Mouse (Mus musculus) MN1 (cell line): ENCODE data around the gene Cacna1d.
A peak's percentile ranks its signal among the peaks of the same experiment; 100 is the strongest.

Experiments
- DNase-seq: peaks from one replicate; pipeline ENCODE4 v3.0.0-alpha.2; 2016; ENCODE audit warnings: low spot score

Gene Cacna1d

DNA sequence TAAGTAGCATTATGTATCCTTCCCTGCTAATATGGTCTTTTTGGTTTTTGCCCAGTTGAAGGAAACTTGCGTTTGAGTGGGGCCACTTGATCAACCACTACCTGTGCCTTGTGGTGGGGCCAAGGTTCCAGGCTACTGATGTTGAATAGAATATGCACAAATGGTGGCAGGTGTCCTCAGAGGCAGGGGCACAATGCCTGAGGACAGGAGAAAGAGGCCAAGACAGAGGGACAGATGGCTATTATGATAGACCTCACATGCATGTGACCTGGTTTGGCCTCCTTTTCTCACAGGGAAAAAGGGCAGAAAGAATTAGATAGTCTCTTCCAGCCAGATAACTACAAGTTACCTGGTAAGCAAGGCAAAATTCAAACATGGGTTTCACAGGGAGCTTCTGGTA lies 286.7 kb downstream of the Cacna1d start:
- no peak for DNase-seq

DNA sequence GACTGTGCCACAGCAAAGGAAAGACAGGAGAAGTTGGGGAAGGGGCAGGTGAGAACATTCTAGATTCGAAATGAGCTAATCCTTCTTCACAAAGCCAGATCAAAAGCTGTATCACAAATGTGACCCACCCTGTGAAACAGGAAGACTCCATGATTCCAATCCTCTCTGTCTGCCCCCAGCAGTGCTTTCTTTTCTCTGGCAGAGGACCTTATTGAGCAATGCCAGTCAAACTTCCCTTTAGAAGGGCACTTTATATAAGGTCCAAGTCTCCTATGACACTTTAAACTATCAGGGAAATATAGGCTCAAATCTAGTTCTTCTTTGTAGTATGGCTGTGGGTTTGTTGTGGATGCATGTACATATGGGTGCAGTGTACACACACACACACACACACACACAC lies 290.9 kb downstream of the Cacna1d start:
- no peak for DNase-seq

DNA sequence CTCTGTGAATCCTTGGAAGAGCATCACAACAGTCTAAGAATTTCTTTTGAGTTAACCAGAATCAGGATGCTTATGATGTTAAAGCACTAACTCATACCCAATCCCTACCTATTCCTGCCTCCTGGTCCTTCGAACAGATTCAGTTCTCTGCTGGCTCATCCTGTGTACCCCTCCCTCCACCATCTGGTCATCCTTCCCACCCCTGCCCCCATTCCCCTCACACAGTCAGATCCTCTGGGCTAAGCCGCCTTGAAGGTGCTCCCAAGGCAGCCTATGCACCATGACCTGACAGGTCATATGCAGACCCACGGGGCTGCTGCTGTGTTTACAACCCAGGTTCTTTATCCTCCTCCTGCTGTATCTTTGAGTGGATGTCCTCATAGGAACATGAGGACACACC lies 292.4 kb downstream of the Cacna1d start:
- DNase-seq: no peak

DNA sequence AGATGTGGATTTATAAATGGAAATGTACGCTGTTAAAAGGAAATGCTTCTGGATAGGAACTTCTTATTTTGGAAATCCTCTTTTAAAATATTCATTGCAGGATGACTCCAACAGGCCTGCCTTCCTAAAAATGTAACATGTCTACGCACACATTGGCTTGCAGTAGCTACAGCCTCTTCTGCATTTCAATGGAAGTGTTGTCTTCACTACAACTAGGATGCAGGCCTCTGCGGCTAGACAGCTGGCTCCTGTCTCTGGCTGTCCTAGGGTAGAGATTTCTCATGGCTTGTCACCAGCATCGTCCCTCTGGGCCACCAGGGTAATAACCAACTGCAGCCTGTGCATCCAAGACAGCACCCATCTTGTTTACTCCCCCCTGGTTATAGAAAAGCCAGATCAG lies 293.1 kb downstream of the Cacna1d start:
- DNase-seq: no peak

DNA sequence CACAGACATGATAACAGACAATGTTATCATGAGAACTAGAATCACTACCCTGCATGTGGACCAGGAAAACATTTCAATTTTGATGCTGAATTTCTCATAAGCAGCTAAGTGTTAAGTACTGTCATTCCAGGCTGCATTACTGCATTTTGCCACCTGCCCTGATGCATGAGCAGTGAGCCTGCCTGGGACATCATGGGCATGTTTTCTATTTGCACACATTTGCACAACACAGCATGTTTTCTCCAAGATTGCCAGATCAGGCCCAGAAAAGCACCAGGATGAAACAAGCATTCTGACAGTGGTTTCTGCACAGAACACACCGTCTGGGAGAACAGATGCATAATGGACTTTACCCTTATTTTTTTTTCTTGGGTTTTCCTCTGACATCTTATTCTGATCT lies 294.3 kb downstream of the Cacna1d start:
- DNase-seq: no peak

DNA sequence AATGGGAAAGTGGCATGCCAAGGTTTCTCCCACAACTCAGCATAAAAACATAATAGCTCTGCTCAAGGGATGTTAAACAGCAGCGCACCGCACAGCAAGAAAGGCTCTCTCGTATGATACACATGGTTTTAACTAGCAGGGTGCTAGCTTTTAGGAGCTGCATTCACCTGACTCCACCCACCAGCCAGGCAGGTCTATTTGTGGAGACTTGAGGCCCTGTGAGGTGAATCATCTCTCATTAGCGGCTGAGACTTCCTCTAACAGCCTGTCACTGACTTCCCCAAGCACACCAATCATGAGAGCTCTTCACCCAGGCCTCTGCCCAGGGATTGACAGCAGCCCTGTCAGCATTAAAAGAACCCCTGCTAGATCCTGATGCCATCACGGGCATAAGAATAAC lies 295.0 kb downstream of the Cacna1d start:
- peak; percentile 23 for DNase-seq

DNA sequence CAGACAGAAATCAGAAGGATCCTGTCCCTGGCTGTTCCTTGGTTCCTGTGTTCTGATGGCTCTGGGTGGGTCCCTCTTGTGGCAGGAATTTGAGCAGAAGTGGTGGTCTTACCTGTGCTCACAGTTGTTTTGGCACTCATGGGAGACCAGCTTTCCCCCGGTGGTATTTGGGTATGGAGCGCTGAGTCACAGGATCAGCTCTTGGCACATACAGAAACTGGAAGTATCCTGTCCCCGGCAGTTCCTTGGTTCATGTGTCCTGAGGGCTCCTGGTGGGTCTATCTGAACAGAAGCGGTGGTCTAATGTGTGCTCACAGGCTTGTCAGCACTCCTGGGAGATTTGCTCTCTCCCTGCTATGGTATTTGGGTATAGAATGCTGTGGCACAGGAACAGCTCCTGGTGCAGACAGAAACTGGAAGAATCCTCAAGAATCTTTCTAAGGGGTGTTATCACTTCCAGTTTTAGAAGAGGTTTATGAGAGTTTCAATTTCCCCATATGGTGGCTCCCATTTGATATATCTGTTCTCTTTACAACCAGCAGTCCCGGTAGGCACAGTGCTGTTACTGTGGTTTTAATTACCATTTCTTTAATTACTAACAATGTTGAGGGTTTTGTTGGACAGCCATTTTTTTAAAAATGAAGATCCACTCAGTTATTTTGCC lies 300.8 kb downstream of the Cacna1d start:
- no peak for DNase-seq

DNA sequence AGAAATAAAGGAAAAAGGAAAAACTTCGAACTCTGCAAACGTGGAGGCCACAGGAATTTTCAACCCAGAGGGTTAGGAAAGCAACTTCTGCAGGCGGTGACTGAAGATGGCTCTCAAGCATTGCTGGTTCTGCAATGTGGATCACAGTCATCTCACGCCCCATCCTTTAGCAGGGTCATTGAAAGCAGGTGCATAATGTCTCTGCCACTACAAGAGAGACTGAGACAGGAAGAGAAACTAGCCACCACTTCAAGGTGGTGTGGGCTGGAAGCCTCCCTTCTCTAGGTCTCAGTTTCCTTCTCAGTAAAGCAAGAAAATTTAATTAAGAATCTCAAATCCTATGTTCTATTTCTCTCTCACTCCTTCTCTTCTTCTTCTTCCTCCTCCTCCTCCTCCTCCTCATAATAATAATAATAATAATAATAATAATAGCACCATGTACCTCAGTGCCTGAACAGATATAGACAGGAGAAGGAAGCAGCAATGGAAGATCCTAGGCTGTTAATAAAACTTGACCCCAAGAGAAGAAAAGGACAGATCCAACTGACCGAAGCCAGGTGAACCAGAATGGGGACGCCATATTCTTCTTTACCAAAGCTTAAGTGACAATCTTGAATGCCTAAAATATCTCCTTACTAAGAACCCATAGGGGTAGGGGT lies 305.5 kb downstream of the Cacna1d start:
- no peak for DNase-seq

DNA sequence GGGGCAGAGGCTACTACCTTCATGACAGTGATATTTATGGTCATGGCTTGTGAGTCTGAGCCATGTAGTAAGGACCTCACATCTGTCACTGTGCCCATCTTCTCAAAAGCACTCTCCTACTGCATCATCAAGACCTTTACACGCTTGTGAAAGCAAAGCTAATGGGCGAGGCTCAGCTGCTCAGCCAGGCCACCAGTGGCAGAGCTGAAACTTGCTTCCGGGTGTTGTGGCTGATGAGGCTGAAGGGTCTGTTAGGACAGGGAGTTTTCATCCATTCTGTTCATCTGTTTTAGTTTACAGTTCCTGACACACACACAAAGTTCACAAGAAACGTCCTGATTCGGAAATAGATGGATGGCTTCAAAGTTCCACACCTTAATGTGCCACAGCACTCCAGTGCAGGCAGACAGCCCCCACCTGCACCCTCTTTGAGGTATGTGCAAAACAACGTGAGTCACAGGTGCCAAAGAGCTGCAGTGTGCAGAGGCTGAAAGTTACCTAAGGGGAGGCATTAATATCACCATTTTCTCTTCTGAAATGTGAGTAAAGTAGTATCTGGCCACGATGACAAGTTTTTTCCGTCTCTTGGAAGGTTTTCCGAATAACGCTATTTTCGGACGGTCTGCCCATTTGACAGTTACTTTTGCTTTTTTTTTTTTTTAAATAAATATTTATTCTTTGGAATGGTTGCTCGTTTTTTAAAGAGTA lies 306.7 kb downstream of the Cacna1d start:
- DNase-seq: no peak

DNA sequence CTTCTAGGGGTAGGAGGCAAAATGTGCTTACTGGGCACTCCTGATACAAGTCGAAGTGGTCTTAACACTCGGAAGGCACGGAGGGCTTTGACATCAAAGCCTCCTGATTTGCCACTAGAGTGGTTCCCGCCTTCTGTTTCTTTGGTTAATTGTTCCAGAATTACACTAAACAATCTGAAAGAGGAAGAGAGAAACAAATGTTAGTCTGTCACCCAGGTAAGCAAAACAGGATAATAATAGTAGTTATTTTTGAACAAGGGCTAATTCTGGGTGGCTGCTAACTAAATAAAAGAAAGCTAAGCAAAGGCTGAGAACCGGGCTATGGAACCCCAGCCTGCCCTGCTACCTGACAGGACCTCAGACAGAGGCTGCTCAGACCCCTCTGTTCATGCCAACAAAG lies 307.2 kb downstream of the Cacna1d start:
- no peak for DNase-seq

DNA sequence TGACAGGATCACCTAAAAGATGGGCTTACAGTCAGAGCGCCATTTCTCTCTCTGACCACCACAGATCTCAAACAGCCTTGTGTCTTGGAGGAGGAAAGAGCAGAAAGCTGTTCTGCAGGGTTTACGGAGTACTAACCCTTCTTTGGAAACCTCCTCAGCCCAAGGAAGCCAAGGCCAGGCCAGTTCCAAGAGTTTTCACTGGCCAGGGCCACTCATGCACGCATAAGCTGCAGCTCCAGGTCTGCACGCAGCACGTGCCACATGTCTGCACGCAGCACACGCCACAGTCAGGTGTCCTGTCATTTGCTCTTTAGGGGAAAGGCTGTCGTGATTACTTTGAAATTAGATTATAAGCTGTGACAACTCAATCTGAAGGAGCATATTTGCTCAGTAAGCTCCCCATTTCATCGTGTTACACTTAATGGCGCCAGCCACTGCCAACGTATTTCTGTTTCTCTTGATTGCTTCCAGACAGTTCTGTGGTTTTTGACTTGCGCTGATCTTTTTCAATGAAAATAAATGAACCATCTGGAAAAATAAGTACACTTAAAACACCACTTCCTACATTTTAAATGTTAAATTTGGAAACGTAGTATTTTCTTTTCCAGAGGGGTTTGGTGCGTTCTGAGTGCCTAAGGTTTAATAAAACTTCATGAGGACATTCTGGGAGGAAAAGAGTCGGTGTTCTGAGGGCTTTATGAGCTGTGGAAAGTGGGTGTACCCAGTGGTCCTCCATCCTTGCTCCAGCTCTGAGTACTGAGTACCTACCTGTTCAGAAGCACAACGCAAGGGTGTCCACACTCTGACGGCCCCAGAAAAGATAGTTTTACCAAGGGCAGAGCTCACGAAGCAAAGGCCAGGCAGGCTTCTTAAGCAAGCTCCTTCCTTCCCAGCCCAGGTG lies 308.4 kb downstream of the Cacna1d start:
- peak; percentile 23 for DNase-seq

DNA sequence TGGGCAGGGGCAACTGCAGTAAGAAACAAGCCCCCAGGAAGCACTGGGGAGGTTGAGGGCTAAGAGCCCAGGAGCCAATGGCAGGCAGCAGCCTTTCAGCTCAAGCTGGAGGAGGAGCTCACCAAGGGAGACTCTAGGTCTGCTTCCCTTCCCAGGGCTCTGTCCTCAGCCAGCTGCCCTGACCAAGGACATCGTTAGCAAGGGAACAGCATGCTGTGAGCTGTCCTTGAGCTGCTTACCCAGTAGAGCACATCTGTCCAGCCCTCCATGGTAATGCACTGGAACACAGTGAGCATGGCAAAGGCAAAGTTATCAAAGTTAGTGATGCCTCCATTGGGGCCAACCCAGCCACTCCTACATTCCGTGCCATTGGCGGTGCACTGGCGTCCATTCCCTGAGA lies 312.9 kb downstream of the Cacna1d start:
- DNase-seq: no peak

DNA sequence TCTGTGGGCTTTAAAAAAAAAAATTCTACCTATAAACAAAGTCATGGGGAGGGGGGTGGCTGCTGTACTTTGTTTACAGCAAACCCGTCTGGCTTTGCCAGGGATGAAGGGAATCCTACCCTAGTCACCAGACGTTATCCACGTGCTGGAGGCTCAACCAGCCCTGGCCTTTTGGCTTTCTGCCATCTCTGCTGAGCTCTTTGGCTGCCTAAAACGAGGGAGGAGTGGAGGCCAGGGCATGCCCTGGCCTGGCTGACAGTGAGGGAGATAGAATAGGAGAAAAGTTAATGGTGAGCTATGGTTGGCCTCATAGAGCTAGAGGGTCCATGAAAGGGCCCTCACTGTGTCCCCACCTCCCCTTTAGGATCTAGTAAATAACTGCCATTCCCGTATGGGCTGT lies 313.4 kb downstream of the Cacna1d start:
- DNase-seq: peak; percentile 80

DNA sequence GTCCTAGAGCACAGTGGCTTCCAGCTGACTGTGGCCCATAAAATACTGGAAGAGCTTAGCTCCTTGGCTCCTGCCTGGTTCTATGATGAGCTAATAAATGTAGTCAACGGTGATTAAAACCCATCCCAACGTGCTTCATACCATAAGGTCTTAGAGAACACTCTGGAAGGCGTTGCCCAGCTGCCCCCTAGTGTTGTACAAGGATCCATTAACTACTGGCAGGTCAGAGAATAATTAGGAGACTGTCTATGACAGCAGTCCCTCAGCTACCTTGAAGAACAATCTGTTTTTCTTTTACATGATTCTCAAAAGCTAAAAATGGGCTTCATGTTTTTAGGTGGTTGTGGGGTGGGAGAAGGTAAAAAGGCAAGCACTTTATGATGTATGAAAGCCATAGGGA lies 315.9 kb downstream of the Cacna1d start:
- DNase-seq: no peak

DNA sequence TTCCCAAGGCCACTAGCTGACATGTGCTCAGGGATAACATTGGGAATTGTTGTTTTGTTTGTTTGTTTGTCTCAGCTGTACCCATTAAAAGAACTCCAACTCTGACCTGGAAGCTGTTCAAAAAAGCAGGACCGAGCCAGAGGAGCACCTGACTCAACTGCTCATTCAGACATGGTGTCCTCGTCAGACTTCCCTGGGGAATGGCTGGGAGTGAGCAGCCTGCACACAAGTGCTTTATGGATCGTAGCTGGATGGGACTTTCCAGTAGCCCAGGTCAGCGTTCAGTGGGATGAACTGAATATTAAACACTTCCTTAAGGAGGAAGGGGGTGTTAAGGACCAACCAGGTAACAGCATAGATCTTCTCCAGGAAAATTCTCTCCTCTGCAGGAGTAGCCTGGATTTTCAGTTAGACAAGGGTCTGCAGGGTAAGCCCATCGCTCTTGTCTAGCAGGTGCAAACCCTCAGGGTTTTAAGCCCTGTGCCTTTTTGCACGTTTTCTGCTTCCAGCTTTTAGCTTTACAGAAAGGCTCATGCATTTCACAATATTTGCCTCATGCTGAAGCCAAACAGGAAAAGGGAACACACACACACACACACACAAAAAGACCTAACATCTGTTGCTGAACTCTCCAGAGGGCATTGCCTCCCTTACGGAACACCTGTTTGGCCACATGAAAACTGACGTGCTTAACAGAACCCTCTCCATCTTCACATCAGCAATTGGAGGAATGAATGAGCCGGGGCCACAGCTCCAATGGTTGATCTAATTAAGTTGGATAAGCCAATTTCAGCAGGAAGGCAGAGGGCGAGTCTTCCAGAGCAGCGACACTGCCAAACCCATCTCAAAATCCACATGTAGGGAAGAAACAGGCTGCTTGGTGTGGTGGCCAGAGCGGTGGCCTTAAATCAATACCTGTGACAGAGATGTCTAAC lies 318.2 kb downstream of the Cacna1d start:
- DNase-seq: peak; percentile 77

DNA sequence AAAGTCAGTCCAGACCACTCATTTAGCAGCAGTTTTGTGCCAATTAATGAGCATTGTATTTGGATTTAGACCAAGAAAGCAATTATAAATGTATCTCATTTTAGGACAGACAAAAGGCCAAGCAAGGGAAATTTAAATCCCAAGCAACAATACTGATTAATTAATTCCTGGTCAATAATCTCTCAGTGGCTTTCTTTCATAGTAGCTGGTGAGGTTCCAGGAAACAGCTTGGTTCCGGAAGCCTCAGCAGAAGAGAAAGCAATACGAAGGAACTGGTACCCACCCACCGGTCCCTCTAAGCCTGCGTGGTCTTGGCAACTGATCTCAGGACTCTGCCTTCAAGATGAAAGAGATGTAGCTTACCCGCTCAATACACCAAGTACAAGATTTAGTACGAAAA lies 319.7 kb downstream of the Cacna1d start:
- DNase-seq: no peak

DNA sequence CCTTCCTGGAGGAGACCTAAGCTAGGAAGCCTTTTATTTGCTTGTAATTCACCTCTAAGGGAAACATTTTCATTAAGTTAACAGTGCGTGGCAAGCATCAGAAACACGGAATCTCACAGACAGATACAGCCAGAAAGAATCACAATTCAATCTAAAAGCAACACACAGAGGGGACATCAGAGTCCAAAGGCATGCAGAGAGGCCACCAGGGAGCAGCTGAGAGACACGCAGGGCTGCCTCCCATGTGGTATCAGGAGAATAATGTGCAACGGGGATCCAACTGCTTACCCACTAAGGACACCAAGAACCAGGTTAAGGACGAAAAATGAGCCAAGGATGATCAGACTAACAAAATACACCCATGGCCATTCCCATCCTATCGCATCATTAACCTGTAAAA lies 320.2 kb downstream of the Cacna1d start:
- peak; percentile 14 for DNase-seq

DNA sequence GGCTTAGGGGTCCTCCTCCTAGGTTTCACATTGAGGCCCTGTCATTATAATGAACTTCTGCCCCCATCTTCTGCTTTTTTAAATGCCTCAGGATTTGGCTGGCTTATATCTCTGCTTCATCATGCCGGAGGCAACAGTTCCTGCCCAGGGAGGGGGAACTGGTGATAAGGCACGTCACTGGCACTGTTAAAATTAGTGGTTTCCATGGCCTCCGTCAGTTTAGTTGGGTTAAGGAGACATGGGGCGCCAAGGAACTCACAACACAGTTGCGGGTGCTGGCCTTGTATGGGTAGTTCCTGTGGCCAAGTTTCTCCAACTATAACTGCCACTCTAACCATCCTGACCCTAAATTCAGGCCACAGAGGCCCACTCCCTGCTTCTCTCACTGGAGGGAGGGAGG lies 321.8 kb downstream of the Cacna1d start:
- no peak for DNase-seq

DNA sequence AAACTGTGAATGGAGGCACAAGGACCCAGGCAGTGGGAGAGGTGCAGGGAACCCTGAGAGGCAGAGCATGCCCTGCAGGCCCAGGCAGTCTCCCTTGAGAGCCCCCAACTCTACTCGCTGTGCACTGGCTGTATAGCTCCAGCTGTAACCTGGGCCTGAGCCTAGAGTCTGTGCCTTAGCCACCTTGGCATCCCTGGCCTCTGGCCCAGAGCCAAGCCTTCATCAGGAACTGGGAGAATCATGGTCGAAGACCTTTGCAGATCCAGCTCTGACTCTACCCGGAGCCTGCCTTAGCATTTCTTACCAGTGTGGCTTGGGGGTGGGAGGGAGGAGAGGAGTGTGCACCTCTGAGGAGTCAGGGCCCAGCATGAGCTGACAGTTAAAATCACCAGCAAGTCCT lies 322.4 kb downstream of the Cacna1d start:
- DNase-seq: no peak

DNA sequence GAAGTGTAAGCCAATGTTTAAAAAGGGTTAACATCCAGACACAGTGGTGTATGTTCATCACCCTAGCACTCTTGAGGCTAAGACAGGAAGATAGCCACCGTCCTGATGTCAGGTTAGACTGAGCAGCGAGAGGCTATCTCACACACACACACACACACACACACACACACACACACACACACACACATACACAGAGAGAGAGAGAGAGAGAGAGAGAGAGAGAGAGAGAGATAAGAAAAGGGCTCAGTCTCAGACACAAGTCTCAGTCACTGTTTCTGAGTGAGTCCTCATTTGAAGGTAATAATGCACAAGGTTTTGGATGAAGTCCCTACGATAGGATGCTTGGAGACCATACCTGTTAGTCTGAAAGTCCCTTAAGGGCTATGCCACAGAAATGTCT lies 322.9 kb downstream of the Cacna1d start:
- DNase-seq: no peak

DNA sequence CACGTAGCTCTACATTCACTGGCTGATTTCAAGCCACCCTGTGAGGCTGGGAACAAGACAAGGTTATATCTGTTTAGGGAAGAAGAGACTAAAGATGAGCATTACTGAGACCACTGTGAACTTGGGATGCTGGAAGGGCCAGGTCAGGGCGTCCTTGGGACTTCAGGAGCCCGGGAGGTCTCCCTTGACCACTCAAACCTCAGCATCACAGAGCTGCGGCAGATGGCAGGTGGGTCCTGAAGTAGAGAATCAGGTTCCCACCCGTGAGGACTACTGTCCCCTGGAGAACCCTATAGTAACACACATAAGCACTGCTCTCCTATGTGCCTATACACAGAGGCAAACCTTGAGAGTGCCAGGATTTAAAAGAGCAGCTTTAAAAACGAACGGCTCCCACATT lies 323.6 kb downstream of the Cacna1d start:
- no peak for DNase-seq
